Mouse (Mus musculus) CH12.LX (cell line): ENCODE results near the gene Chd2.

Experiments
- CTCF ChIP-seq, 2 experiments: IDR thresholded peaks in 1 of 2; conservative IDR thresholded peaks in 1 of 2; 2 replicates each; pipeline ENCODE4 v1.5.1; 2011 to 2012; ENCODE audit warnings: low read depth in 2 of 2, low read length in 2 of 2, improper control_type of control experiment in 1 of 2, inconsistent platforms in 1 of 2, mild to moderate bottlenecking in 1 of 2, moderate library complexity in 1 of 2
- MEF2A ChIP-seq: IDR thresholded peaks from 2 replicates; pipeline ENCODE4 v1.6.1; 2014; ENCODE audit warnings: low read depth, mild to moderate bottlenecking, inconsistent platforms, low read length, improper control_type of control experiment, borderline replicate concordance
- RAD21 ChIP-seq: IDR thresholded peaks from 2 replicates; pipeline ENCODE4 v1.6.1; 2011; ENCODE audit warnings: low read depth, mild to moderate bottlenecking, low read length, improper control_type of control experiment, moderate library complexity
- USF2 ChIP-seq: conservative IDR thresholded peaks from 2 replicates; pipeline ENCODE4 v1.6.1; 2011; ENCODE audit warnings: low read depth, low read length, improper control_type of control experiment

- no peak for TF ChIP-seq MEF2A
- no peak for TF ChIP-seq USF2
- no peak for TF ChIP-seq CTCF (conservative IDR thresholded peaks at IDR 0.05 in 1 of 2, IDR thresholded peaks at IDR 0.05 in 1 of 2; ENCODE audit: low read depth in 2 of 2, low read length in 2 of 2)
- TF ChIP-seq RAD21: no peak
Measured at GRCm38 (mm10) chr7:73377307-73377706, 164.3 kb downstream of the Chd2 start.
